Mouse (Mus musculus) lung, postnatal 4 days (tissue): ENCODE measurements around the gene Dtnb.

ENCODE experiments used
- DNase-seq, 2 experiments: peaks; one replicate each; pipeline ENCODE4 v3.0.0; 2021

Gene Dtnb

GRCm38 (mm10) chr12:3809520-3810180, 237.5 kb downstream of the Dtnb start:
- DNase-seq: no peak

DNA sequence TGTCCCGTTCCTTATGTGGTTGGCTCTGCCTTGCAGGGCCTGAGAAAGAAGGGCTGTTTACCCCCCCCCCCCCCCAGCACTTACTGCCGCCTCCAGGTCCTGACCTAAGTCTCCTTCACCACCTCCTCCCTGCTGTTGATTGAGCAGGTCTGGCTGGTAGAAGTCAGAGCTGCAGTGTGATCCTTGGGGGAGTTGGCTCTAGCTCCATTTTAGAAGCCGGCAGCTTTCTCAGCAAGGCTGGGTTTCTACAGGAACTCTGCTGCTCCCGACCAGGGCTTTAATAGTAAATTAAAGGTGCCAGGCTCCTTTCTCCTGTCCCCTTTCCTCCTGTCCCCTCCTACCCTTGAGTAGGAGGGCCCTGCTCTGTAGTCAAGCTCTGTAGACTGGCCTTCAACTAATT, 238.3 kb downstream of the Dtnb start:
- DNase-seq: no peak

DNA sequence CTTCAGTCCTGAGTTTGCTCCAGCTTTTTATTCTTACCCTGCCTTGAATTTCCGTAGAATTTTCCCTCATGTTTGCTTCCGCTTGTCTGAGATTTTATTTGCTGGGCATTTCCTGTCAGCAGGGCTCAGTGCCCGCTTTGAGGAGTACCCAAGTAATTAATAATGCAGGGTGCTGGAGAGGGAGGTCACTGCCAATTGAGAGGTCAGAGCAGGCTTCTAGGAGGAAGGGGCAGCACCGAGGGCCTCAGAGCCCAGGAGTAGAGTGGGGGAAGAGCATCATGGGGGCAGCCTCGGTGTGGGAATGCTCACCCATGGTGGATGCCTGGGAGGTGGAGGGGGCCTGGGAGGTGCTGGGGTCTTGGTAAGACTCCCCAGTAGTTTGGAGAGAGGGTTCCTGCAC, 239.4 kb downstream of the Dtnb start:
- peak; percentile 39 to 55 for DNase-seq

DNA sequence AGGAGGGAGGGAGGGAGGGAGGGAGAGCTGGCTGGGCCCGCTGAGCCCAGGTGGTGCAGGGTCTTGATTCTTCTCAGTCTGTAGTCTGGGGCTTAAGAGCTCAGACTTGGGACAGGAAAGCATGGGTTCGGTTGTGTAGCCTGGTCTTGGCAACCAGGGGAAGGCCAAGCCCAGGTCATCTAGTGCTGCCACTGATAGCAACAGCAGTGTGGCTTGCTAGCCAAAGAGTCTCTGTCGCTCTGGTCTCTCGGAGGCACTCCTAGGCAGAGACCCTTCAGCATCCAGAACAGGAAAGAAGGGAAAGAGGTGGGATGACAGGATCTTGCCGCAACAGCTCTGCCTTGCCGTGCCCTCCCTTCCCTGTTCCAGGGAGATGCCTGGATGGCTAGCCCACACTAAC, 240.1 kb downstream of the Dtnb start:
- DNase-seq: no peak

- no peak for DNase-seq
Observed at GRCm38 (mm10) chr12:3813138-3813537, 241.0 kb downstream of the Dtnb start.

DNA sequence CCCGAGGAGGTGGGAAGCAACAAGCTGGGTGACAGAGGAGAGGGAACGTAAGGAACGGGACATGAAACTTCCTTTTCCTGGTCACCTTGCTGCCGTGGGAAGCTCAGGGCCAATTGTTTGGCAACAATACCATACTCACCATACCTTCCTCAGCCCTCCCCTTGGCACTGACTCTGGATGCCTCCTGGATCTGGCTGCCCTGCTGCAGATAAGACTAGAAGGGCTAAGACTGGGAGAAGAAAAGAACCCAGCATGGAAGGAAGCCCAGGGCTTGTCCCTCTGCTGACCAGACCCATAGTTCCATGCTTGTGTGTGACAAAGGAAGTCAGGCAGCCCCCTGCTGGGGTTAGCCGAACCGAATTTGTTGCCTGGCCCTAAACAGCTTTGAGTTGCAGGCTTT, 243.2 kb downstream of the Dtnb start:
- DNase-seq: no peak

DNA sequence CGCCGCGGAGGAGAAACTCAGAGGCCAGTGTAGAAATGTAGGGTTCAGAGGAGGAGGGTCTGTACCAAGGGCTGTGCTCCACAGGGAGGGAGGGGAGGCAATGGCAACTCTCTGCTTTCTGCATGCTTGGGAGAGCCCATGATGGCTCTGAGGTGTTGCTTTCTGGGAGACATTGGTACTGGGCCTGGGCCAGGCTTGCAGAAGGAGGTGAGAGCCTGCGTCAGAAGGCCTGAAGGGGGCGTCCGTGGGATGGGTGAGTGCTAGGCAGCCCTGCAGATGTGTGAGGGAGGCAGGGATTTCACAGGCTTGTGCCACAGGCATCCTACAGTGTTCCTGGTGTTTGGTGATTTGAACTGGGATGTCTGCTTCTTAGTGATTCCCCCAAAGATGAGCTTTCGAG, 244.9 kb downstream of the Dtnb start:
- no peak for DNase-seq

- no peak for DNase-seq
Observed at GRCm38 (mm10) chr12:3817566-3817965, 245.4 kb downstream of the Dtnb start.

DNA sequence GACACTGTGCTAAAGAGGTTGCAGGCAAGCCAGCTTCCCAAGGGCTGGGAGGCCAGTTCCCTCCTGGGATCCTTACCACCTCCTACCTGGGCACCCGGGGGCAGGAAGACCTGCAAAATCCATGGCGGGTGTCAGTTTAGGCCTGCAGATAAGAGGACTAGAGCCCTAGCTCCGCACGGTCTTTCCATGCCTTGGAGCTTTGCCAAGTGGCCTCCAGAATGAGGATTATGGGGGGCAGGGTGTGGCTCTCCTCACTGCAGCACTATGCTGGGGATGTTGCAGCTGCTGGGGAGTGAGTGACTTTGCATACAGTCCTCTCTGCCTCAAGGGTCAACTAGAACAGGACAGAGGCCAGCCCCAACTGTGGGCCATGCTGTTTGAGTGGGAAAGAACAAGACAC, 247.7 kb downstream of the Dtnb start:
- DNase-seq: no peak

- DNase-seq: no peak
Observed at GRCm38 (mm10) chr12:3823408-3823807, 251.2 kb downstream of the Dtnb start.

DNA sequence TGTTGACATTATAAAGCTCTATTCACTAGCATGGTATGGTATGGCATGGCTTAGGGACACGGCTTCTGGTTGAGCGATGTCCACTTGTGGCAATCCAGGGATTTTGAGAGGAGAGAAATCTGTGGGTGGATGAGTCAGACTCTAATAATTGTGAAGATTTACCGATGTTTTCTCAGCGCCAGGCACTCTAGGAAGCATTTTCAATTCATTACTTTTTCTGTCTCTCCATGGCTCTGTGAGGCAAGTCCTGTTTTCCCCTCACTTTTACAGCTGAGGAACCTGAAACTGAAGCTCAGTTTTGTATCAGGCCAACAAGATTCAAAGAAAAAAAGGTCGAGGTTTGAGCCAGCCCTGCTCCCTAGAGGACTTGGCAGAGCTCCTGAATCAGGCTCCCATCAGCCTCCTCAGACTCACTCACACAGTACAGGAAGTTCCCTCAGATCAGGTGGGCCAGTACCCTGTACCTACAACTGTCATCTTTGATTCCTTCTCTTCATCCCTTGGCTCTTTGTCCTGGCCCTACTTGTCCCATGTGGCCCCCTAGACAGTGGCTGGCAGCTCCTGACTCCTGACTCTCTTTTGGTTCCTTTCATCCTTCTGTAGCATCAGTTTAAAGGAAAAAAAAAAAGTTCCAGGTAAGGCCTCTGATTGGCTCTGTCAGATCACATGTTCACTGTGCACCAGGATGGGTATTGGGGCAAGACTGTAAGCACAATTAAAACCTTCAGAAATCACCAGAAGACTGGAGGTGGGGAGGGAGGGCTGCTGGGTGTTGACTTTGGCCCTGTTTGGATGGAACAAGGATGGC, 252.9 kb downstream of the Dtnb start:
- DNase-seq: no peak

- DNase-seq: no peak
Observed at GRCm38 (mm10) chr12:3825714-3826080, 253.5 kb downstream of the Dtnb start.

- DNase-seq: no peak
Observed at GRCm38 (mm10) chr12:3827771-3828170, 255.6 kb downstream of the Dtnb start.
